Mouse (Mus musculus) right cerebral cortex, postnatal 14 days (tissue): ENCODE results near the gene Poc1b.

Source experiments
- DNase-seq: peaks from one replicate; pipeline ENCODE4 v3.0.0; 2022

Poc1b gene

GRCm38 (mm10) chr10:99163002-99163401 lies 56.2 kb downstream of the Poc1b start:
- DNase-seq, result no peak

- DNase-seq, result peak; percentile 39
Observed at GRCm38 (mm10) chr10:99164871-99165477, 58.1 kb downstream of the Poc1b start.

GRCm38 (mm10) chr10:99165751-99166282 lies 59.0 kb downstream of the Poc1b start:
- no peak for DNase-seq

GRCm38 (mm10) chr10:99166392-99166791 lies 59.6 kb downstream of the Poc1b start:
- no peak for DNase-seq

- no peak for DNase-seq
Observed at GRCm38 (mm10) chr10:99168404-99168803, 61.6 kb downstream of the Poc1b start.

- DNase-seq, result peak; percentile 38
Observed at GRCm38 (mm10) chr10:99168840-99169764, 62.3 kb downstream of the Poc1b start.

- DNase-seq, result no peak
Observed at GRCm38 (mm10) chr10:99169765-99170129, 62.9 kb downstream of the Poc1b start.

- DNase-seq, result no peak
Observed at GRCm38 (mm10) chr10:99171961-99172497, 65.2 kb downstream of the Poc1b start.

GRCm38 (mm10) chr10:99172906-99173507 lies 66.2 kb downstream of the Poc1b start:
- DNase-seq, result no peak

- DNase-seq, result no peak
Observed at GRCm38 (mm10) chr10:99176911-99177310, 70.1 kb downstream of the Poc1b start.

GRCm38 (mm10) chr10:99178118-99178517 lies 71.3 kb downstream of the Poc1b start:
- DNase-seq, result no peak

GRCm38 (mm10) chr10:99179122-99179521 lies 72.3 kb downstream of the Poc1b start:
- no peak for DNase-seq

- no peak for DNase-seq
Observed at GRCm38 (mm10) chr10:99179566-99179965, 72.7 kb downstream of the Poc1b start.

GRCm38 (mm10) chr10:99181497-99181896 lies 74.7 kb downstream of the Poc1b start:
- DNase-seq, result no peak

GRCm38 (mm10) chr10:99182107-99182506 lies 75.3 kb downstream of the Poc1b start:
- DNase-seq, result no peak

GRCm38 (mm10) chr10:99188175-99188574 lies 81.3 kb downstream of the Poc1b start:
- DNase-seq, result no peak

- no peak for DNase-seq
Observed at GRCm38 (mm10) chr10:99188656-99189603, 82.1 kb downstream of the Poc1b start.

GRCm38 (mm10) chr10:99190798-99191197 lies 84.0 kb downstream of the Poc1b start:
- DNase-seq, result peak; percentile 25

GRCm38 (mm10) chr10:99194451-99195055 lies 87.7 kb downstream of the Poc1b start:
- no peak for DNase-seq

- DNase-seq, result no peak
Observed at GRCm38 (mm10) chr10:99196556-99196955, 89.7 kb downstream of the Poc1b start.

GRCm38 (mm10) chr10:99197125-99197524 lies 90.3 kb downstream of the Poc1b start:
- no peak for DNase-seq
